Mouse (Mus musculus): Measurements from ENCODE around the gene Olfr952. TPM values are rescaled to one million over a fixed set of nuclear protein-coding genes. Genes with fewer than 3 reads are reported as not detected.

Olfr952 gene
- not detected for total RNA-seq (2021)
- long read RNA-seq, experiment 1 = 0 reads
- long read RNA-seq, experiment 2 = 0 reads

- no peak for DNase-seq
Measured at GRCm38 (mm10) chr9:39427048-39427447, at the start of gene Olfr952. Olfr952 (minus strand) TSS chr9:39427148.

DNA sequence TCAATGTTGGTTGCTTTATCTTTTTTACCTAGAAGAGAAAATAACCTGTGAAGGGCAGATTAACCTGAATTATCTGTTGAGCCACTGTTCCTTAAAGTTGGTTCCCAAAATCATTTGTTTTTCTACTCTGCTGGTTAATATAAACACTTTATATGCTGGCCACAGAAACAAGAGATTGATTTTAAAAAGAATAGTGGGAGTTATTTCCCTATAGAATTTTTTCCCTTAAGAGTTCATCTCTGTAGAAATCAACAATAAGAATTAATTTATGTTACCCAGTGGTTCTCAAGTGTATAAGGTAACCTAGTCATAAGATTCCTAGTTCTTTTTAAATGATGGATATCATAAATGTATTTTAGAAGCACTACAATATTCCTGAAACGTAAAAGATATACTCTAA lies 44.9 kb upstream of the Olfr952 start, which contains the start of gene Olfr955:
Gene Olfr955 (minus strand): TSS at position 101 of the 400 bp plus-strand sequence.
- no peak for DNase-seq

DNA sequence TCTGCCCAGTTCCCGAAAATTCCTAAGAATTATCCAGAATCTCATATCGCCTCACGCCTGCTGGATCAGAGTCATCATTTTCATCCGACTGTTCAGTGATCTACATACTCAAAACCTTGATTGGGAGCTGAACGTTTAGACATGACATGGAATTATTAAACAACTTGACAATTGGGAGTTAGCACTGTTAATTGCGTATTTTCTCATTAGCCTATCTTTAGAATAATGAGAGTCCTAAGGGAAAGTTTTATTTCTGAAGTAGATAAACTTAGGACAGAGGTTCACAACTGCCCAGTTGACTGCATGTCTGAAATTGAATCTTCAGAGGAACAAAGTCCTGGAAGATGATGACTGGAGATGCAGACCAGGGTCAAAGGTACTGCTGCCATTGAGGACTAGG lies 29.5 kb upstream of the Olfr952 start, which contains the start of gene Olfr954:
Gene Olfr954 (plus strand): TSS at position 301 of the 400 bp plus-strand sequence.
- no peak for DNase-seq

DNA sequence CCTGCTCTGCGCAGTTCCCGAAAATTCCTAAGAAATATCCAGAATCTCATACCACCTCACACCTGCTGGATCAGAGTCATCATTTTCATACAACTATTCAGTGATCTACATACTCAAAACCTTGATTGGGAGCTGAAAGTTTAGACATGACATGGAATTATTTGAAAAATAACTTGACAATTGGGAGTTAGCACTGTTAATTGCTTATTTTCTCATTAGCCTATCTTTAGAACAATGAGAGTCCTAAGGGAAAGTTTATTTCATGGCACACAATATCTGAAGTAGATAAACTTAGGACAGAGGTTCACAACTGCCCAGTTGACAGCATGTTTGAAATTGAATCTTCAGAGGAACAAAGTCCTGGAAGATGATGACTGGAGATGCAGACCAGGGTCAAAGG lies 39.8 kb downstream of the Olfr952 start, which contains the start of gene Olfr951:
Gene Olfr951 (plus strand): TSS at position 301 of the 400 bp plus-strand sequence.
- DNase-seq = no peak

Other genes starting within 250 kb of the Olfr952 start
- gene Olfr944, start 225.2 kb downstream of the Olfr952 start, total RNA-seq (2021) = not detected
- not detected for gene Olfr1537, start 177.2 kb downstream of the Olfr952 start, total RNA-seq (2021)
- not detected for gene Olfr945, start 150.3 kb downstream of the Olfr952 start, total RNA-seq (2021)
- not detected for gene Olfr948, start 101.1 kb downstream of the Olfr952 start, total RNA-seq (2021)
- not detected for gene Olfr951, start 39.7 kb downstream of the Olfr952 start, total RNA-seq (2021)
- not detected for gene Olfr954, start 29.6 kb upstream of the Olfr952 start, total RNA-seq (2021)
- not detected for gene Olfr955, start 44.8 kb upstream of the Olfr952 start, total RNA-seq (2021)
- gene Olfr44, start 66.8 kb upstream of the Olfr952 start, total RNA-seq (2021) = not detected
- not detected for gene Olfr957, start 88.7 kb upstream of the Olfr952 start, total RNA-seq (2021)
- not detected for gene Olfr958, start 126.9 kb upstream of the Olfr952 start, total RNA-seq (2021)
- not detected for gene Olfr959, start 148.4 kb upstream of the Olfr952 start, total RNA-seq (2021)
- gene AW551984, start 177.3 kb upstream of the Olfr952 start, total RNA-seq (2021) = 100 to 1,000 TPM; 113 to 117 TPM
- not detected for gene Olfr148, start 183.5 kb upstream of the Olfr952 start, total RNA-seq (2021)
- gene Olfr960, start 194.2 kb upstream of the Olfr952 start, total RNA-seq (2021) = not detected
- gene Olfr961, start 217.9 kb upstream of the Olfr952 start, total RNA-seq (2021) = not detected
- gene Olfr963, start 240.1 kb upstream of the Olfr952 start, total RNA-seq (2021) = not detected